Mouse (Mus musculus) lung, adult 2 months (tissue): Measurements from ENCODE around the gene Nlrx1.

Source experiments
- CTCF ChIP-seq: fragments of 200-500 bp; IDR thresholded peaks from 2 replicates; pipeline ENCODE4 v1.5.1; 2011; ENCODE audit warnings: mild to moderate bottlenecking, low read length, control low read depth; ENCODE audit not compliant: insufficient read depth
- POLR2A ChIP-seq: fragments of 200-500 bp; IDR thresholded peaks from 2 replicates; pipeline ENCODE4 v1.6.1; 2011; ENCODE audit warnings: low read depth, mild to moderate bottlenecking, control low read depth, low read length, borderline replicate concordance; ENCODE audit errors: extremely low read depth

DNA sequence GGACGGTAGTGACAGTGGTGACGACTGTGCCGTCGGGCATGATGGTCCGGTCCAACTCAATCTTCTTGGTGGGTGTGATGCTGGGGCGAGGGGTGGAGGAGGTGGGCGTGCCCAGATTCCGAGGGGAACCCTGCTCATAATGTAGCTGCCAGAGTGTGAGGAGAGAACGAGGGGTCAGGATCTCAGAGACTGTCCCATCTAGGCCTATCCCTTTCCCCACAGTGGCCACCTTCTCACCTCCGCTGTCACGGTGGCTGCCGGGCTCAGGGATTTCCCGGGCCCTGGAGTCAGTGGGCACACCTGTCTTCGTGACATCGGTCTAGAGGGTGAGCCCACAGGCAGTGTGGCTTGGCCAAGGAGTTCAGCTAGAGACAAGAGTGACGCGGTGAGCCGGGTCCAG lies 46.5 kb upstream of the Nlrx1 start:
- TF ChIP-seq POLR2A (no peak), CTCF (no peak)
